In genomic region chr15:102366238-102366637, GRCm38 (mm10) we compare ENCODE assay signal across 11 mouse cellular contexts. TPM values are rescaled to one million over a fixed set of nuclear protein-coding genes. Genes with fewer than 3 reads are reported as not detected.
A peak's percentile ranks its signal among the peaks of the same experiment; 100 is the strongest.
DNase-seq lines count a peak whose midpoint lies in the region; ATAC-seq lines count a peak whose summit lies in the region.
"Had no signal": no experiment of that assay in that cellular context is flagged by ENCODE, and none has a peak within 500 bp of the region (broad histone marks: within the 10 kb centered on the region; RNA-seq: fewer than 3 reads in every experiment).

No protein-coding gene starts in this region.

- H3K9ac ChIP-seq in heart, embryonic 14.5 days (ENCODE audit: low read length), result peak overlapping the region; percentile 7; the same call in 1 of the 2 replicates
- no peak overlapping the region for H3K9ac ChIP-seq in hindbrain, embryonic 15.5 days
- no peak overlapping the region for H3K9ac ChIP-seq in midbrain, embryonic 14.5 days (replicated peaks; ENCODE audit: low read length)

- DNase-seq in heart, adult 18-20 months, result no peak
- no peak for DNase-seq in embryonic facial prominence, embryonic 10.5 days (ENCODE audit: low spot score)
- no peak for DNase-seq in midbrain, embryonic 14.5 days
- no peak for DNase-seq in cerebellum, postnatal 36 days
- no peak for DNase-seq in retina, postnatal 1 day
- no peak for DNase-seq in yolk sac, embryonic 10.5 days (ENCODE audit: low spot score)
- DNase-seq: B cell, adult 2 months; cerebellum, adult 18-20 months; spleen, adult 18-20 months had no signal

- H3K4me2 ChIP-seq in heart, embryonic 14.5 days (ENCODE audit: low read length), result peak overlapping the region; percentile 57
- H3K4me2 ChIP-seq in hindbrain, embryonic 15.5 days, result peak overlapping the region; percentile 56
- H3K4me2 ChIP-seq in midbrain, embryonic 14.5 days (ENCODE audit: low read length), result peak overlapping the region; percentile 43

- peaks cover 19 to 23% of the 10 kb centered on the region in 2 experiments for H3K4me1 ChIP-seq in heart, embryonic 14.5 days (ENCODE audit: control insufficient read depth in 2 of 2, insufficient read depth in 2 of 2, low read length in 2 of 2)
- H3K4me1 ChIP-seq in embryonic facial prominence, embryonic 10.5 days, result peaks cover 49% of the 10 kb centered on the region
- peaks cover 18% of the 10 kb centered on the region for H3K4me1 ChIP-seq in hindbrain, embryonic 15.5 days (replicated peaks)
- 0 out of 2 replicates have a peak, but pooled peaks cover 5% of the 10 kb centered on the region for H3K4me1 ChIP-seq in midbrain, embryonic 14.5 days (ENCODE audit: control insufficient read depth, insufficient read depth, low read length)

- peaks cover 13% of the 10 kb centered on the region; the same call in 1 of the 2 replicates for H3K27me3 ChIP-seq in heart, embryonic 14.5 days (ENCODE audit: control insufficient read depth, insufficient read depth, low read length)
- peaks cover 80% of the 10 kb centered on the region for H3K27me3 ChIP-seq in embryonic facial prominence, embryonic 10.5 days (replicated peaks; ENCODE audit: low read depth, poor library complexity, severe bottlenecking)
- H3K27me3 ChIP-seq in hindbrain, embryonic 15.5 days, result peaks cover 17% of the 10 kb centered on the region; the same call in 1 of the 2 replicates
- peaks cover 5% of the 10 kb centered on the region; the same call in 1 of the 2 replicates for H3K27me3 ChIP-seq in midbrain, embryonic 14.5 days (ENCODE audit: control insufficient read depth, insufficient read depth, low read length)

- H3K27ac ChIP-seq in heart, embryonic 14.5 days (replicated peaks in 1 of 2; ENCODE audit: control insufficient read depth in 1 of 2, insufficient read depth in 1 of 2, low read depth in 2 of 2, low read length in 2 of 2), result no peak overlapping the region
- H3K27ac ChIP-seq in embryonic facial prominence, embryonic 10.5 days (replicated peaks), result peak overlapping the region; percentile 74
- no peak overlapping the region for H3K27ac ChIP-seq in hindbrain, embryonic 15.5 days (replicated peaks)
- H3K27ac ChIP-seq in midbrain, embryonic 14.5 days (replicated peaks; ENCODE audit: low read depth, low read length), result no peak overlapping the region

- no peaks in the 10 kb centered on the region for H3K9me3 ChIP-seq in heart, embryonic 14.5 days (ENCODE audit: control insufficient read depth, low read length)
- H3K9me3 ChIP-seq in embryonic facial prominence, embryonic 10.5 days, result no peaks in the 10 kb centered on the region
- no peaks in the 10 kb centered on the region for H3K9me3 ChIP-seq in hindbrain, embryonic 15.5 days
- no peaks in the 10 kb centered on the region for H3K9me3 ChIP-seq in midbrain, embryonic 14.5 days (ENCODE audit: control insufficient read depth, low read length)

- ATAC-seq in heart, embryonic 14.5 days (ENCODE audit: insufficient number of reproducible peaks, insufficient read depth, low FRiP score, low read depth), result no peak
- no peak for ATAC-seq in hindbrain, embryonic 15.5 days (ENCODE audit: low FRiP score, low read depth)
- no peak for ATAC-seq in midbrain, embryonic 14.5 days (ENCODE audit: low FRiP score, low TSS enrichment)

- peak overlapping the region in 1 of 2 experiments; percentile 11; a peak in 1 of 4 replicates for H3K4me3 ChIP-seq in heart, embryonic 14.5 days (ENCODE audit: control insufficient read depth in 1 of 2, insufficient read depth in 1 of 2, low read depth in 1 of 2, low read length in 2 of 2)
- peak overlapping the region; percentile 54 for H3K4me3 ChIP-seq in embryonic facial prominence, embryonic 10.5 days
- H3K4me3 ChIP-seq in hindbrain, embryonic 15.5 days, result peak overlapping the region; percentile 29; the same call in 1 of the 2 replicates
- H3K4me3 ChIP-seq in midbrain, embryonic 14.5 days (replicated peaks; ENCODE audit: low read depth, low read length), result peak overlapping the region; percentile 24; the same call in 1 of the 2 replicates

- H3K36me3 ChIP-seq in heart, embryonic 14.5 days (ENCODE audit: control insufficient read depth, insufficient read depth, low read length), result no peaks in the 10 kb centered on the region
- no peaks in the 10 kb centered on the region for H3K36me3 ChIP-seq in embryonic facial prominence, embryonic 10.5 days (replicated peaks)
- no peaks in the 10 kb centered on the region for H3K36me3 ChIP-seq in hindbrain, embryonic 15.5 days
- H3K36me3 ChIP-seq in midbrain, embryonic 14.5 days (ENCODE audit: control insufficient read depth, insufficient read depth, low read length), result no peaks in the 10 kb centered on the region

- WGBS in heart, embryonic 14.5 days, result 9% methylated on average over 7 of the region's 7 CpGs
- 2% methylated on average over 7 of the region's 7 CpGs for WGBS in embryonic facial prominence, embryonic 10.5 days
- WGBS in hindbrain, embryonic 15.5 days, result 4% methylated on average over 7 of the region's 7 CpGs
- WGBS in midbrain, embryonic 14.5 days, result 6% methylated on average over 7 of the region's 7 CpGs

RNA-seq across cellular contexts. Expression of gene Sp7, which starts 0.7 kb away (rescaled TPM):
- 0.22 TPM in 1 of 2 replicates, not detected in the other for polyA plus RNA-seq in heart, embryonic 14.5 days (2014; fragmentation: Nextera tagmentation; extraction: Ambion mirVana)
- total RNA-seq in heart, adult 18-20 months (2021), result not detected
- polyA plus RNA-seq in embryonic facial prominence, embryonic 10.5 days (2016; fragmentation: Nextera tagmentation; extraction: Ambion mirVana), result 1.4 and 1.7 TPM in 2 replicates
- polyA plus RNA-seq in hindbrain, embryonic 15.5 days (2015; fragmentation: Nextera tagmentation; extraction: Ambion mirVana), result 0.57 and 0.71 TPM in 2 replicates
- polyA plus RNA-seq in midbrain, embryonic 14.5 days (2014; fragmentation: Nextera tagmentation; extraction: Ambion mirVana), result 0.21 TPM in 1 of 2 replicates, not detected in the other

RNA-seq across cellular contexts. Expression of gene Aaas, which starts 15.7 kb away (rescaled TPM):
- 45.0 and 48.4 TPM in 2 replicates for polyA plus RNA-seq in heart, embryonic 14.5 days (2014; fragmentation: Nextera tagmentation; extraction: Ambion mirVana)
- 10 to 100 TPM in 1 of 2 experiments, 1 to 10 TPM in 1; 9.8 to 12.1 TPM for total RNA-seq in heart, adult 18-20 months (2021)
- polyA plus RNA-seq in embryonic facial prominence, embryonic 10.5 days (2016; fragmentation: Nextera tagmentation; extraction: Ambion mirVana), result 135 and 137 TPM in 2 replicates
- polyA plus RNA-seq in hindbrain, embryonic 15.5 days (2015; fragmentation: Nextera tagmentation; extraction: Ambion mirVana), result 36.8 and 37.9 TPM in 2 replicates
- 27.6 and 30.6 TPM in 2 replicates for polyA plus RNA-seq in midbrain, embryonic 14.5 days (2014; fragmentation: Nextera tagmentation; extraction: Ambion mirVana)

RNA-seq across cellular contexts. Expression of gene Myg1, which starts 34.7 kb away (rescaled TPM):
- polyA plus RNA-seq in heart, embryonic 14.5 days (2014; fragmentation: Nextera tagmentation; extraction: Ambion mirVana), result 59.9 and 72.7 TPM in 2 replicates
- 10 to 100 TPM; 25.0 to 26.0 TPM for total RNA-seq in heart, adult 18-20 months (2021)
- 123 and 126 TPM in 2 replicates for polyA plus RNA-seq in embryonic facial prominence, embryonic 10.5 days (2016; fragmentation: Nextera tagmentation; extraction: Ambion mirVana)
- 92.6 and 94.2 TPM in 2 replicates for polyA plus RNA-seq in hindbrain, embryonic 15.5 days (2015; fragmentation: Nextera tagmentation; extraction: Ambion mirVana)
- 80.4 and 89.0 TPM in 2 replicates for polyA plus RNA-seq in midbrain, embryonic 14.5 days (2014; fragmentation: Nextera tagmentation; extraction: Ambion mirVana)

RNA-seq across cellular contexts. Expression of gene Sp1, which starts 39.7 kb away (rescaled TPM):
- polyA plus RNA-seq in heart, embryonic 14.5 days (2014; fragmentation: Nextera tagmentation; extraction: Ambion mirVana), result 8.0 and 8.2 TPM in 2 replicates
- 10 to 100 TPM; 31.9 to 39.6 TPM for total RNA-seq in heart, adult 18-20 months (2021)
- 9.9 and 10.6 TPM in 2 replicates for polyA plus RNA-seq in embryonic facial prominence, embryonic 10.5 days (2016; fragmentation: Nextera tagmentation; extraction: Ambion mirVana)
- polyA plus RNA-seq in hindbrain, embryonic 15.5 days (2015; fragmentation: Nextera tagmentation; extraction: Ambion mirVana), result 3.4 and 4.0 TPM in 2 replicates
- 6.0 and 7.4 TPM in 2 replicates for polyA plus RNA-seq in midbrain, embryonic 14.5 days (2014; fragmentation: Nextera tagmentation; extraction: Ambion mirVana)

RNA-seq across cellular contexts. Expression of gene Pfdn5, which starts 40.3 kb away (rescaled TPM):
- polyA plus RNA-seq in heart, embryonic 14.5 days (2014; fragmentation: Nextera tagmentation; extraction: Ambion mirVana), result 397 and 431 TPM in 2 replicates
- 100 to 1,000 TPM; 340 to 348 TPM for total RNA-seq in heart, adult 18-20 months (2021)
- polyA plus RNA-seq in embryonic facial prominence, embryonic 10.5 days (2016; fragmentation: Nextera tagmentation; extraction: Ambion mirVana), result 353 and 356 TPM in 2 replicates
- 460 and 473 TPM in 2 replicates for polyA plus RNA-seq in hindbrain, embryonic 15.5 days (2015; fragmentation: Nextera tagmentation; extraction: Ambion mirVana)
- polyA plus RNA-seq in midbrain, embryonic 14.5 days (2014; fragmentation: Nextera tagmentation; extraction: Ambion mirVana), result 562 and 649 TPM in 2 replicates
